Mouse (Mus musculus): ENCODE measurements around the gene Tor3a. TPM values are rescaled to one million over a fixed set of nuclear protein-coding genes. Genes with fewer than 3 reads are reported as not detected.

The Tor3a gene
- polyA plus RNA-seq, 1 experiment = 6.6 TPM

DNA sequence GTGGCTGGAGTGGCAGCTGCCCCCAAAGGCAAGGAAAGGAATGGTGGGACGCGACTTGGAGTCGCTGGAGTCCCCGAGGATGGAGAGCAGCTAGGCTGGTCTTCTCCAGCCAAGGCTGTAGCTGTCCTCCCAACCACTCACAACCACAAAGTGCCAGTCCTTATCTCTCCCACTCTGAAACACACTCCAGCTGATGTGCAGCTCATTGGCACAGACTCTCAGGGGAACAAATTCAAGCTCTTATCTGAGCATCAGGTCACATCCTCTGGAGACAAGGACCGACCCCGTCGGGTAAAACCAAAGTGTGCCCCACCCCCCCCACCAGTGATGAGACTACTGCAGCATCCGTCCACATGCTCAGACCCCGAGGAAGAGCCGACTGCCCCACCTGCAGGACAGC is 32.3 kb downstream of the Tor3a start:
- DNase-seq (ENCODE audit: extremely low spot score in 1 of 2, low spot score in 1 of 2) = no peak

DNA sequence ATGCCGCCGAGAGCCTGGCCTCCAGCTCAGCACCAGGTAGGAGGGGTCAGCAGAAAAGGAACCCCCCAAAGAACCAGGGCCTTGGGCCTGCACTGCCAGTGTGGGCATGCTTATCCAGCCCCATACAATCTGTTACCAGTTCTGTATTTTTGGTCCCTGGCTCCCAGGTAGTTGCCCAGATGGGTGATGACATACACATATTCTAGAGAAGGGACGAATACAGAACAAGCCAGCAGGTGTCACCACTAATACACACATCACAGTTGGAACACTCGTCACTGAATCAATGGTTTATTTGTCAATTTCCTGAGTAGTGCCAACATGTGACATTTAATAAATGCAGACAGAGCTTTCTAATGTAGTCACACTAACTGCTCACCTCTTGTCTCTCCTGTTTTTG is 33.6 kb downstream of the Tor3a start:
- DNase-seq (ENCODE audit: extremely low spot score in 1 of 2, low spot score in 1 of 2) = no peak

DNA sequence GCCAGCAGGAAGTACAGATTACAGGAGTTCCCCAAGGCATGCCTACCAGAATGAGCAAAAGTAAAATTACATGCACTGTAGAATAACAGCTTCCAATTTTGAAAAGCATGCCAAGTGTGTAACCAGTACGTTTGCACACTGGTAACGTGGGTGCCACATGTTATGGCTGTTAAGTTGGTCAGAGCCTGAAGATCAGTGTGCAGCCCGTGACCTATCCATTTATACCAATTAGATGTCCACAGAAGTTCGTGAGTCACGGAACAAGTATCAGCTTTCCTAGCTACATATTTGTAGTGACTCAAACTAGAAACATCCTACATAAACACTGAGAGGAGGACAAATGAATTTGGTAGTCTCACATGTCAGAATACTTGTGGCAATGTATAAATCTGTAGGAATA is 34.7 kb downstream of the Tor3a start:
- no peak for DNase-seq (ENCODE audit: extremely low spot score in 1 of 2, low spot score in 1 of 2)

DNA sequence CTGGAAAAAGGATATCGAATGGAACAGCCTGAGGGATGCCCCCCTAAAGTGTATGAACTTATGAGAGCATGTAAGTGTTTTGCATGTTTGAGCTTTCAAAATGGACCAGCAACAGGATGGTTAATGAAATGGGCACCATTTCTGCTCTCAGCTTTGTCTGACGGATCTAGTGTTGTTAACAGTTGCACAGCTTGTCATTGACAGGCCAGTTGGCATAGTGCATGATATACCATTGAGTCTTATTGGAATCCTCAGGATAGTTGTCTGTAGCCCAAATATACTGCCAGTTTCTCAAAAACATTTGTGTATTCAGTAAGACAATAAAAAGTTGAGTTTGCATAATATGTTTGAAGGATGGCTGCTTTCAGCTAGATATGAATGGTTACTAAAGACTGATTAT is 39.0 kb downstream of the Tor3a start:
- DNase-seq (ENCODE audit: extremely low spot score in 1 of 2, low spot score in 1 of 2) = no peak

DNA sequence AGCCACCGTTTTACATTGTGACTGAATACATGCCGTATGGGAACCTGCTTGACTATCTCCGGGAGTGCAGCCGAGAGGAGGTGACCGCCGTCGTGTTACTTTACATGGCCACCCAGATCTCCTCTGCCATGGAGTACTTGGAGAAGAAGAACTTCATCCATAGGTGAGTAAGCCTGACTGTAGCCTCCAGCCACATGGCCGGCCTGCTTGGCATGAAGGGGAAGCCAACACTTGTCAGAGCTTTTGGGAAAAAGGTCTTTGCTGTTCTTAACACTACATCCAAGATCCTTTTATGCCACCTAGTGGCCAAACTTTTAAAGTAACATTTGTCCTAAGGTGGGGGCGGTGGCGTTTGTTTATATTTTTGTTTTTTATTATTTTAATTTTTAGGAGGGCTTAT is 41.1 kb downstream of the Tor3a start:
- peak; percentile 22 to 82 for DNase-seq (ENCODE audit: extremely low spot score in 1 of 2, low spot score in 1 of 2)

DNA sequence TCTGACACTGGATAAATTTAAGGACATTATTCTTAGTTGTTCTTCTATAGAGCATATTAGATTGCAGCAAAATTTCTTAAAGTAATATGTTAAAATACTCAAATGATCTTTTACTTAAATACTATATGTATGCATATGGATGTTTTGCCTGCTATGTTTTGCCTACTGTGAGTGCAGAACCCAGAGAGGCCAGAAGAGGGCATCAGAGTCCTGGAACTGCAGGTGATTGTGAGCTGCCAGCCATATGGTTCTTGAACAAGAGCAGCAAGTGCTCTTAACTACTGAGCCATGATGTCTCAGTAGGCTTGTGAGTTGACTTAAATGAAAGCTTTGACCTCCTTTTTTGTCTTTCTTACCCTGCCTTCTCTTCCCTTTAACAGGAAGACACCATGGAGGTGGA is 43.2 kb downstream of the Tor3a start:
- no peak for DNase-seq (ENCODE audit: extremely low spot score in 1 of 2, low spot score in 1 of 2)

DNA sequence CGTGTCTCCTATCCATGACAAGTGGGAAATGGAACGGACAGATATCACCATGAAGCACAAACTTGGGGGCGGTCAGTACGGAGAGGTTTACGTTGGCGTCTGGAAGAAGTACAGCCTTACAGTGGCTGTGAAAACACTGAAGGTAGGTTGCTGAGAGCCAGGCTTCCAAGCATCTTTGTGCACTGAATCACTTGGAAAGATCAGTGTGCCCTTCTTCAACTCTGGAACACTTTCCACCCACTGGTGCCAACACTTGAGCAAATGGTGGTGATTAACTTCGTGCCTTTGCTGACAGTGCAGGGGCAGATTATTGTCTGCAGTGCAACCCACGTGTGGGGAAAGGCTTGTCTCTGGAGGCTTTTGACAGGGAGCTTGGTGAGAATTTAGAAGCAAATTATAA is 44.2 kb downstream of the Tor3a start:
- DNase-seq (ENCODE audit: extremely low spot score in 1 of 2, low spot score in 1 of 2) = peak; percentile 37 to 73

DNA sequence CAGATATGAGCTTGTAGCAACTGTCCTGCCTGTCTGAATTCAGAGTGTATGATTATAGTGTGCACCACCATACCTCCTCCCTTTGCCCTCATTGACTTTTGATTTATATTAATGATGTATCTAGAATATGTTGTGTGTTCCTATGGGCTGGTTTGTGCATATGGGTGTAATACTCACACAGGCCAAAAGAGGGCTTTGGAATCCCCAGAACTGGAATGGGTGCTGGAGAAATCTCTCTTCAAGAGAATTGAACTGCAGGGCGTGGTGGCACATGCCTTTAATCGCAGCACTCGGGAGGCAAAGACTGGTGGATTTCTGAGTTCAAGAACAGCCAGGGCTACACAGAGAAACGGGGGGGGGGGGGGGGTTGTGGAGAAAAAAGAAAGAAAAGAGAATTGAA is 47.4 kb downstream of the Tor3a start:
- DNase-seq (ENCODE audit: extremely low spot score in 1 of 2, low spot score in 1 of 2) = no peak

DNA sequence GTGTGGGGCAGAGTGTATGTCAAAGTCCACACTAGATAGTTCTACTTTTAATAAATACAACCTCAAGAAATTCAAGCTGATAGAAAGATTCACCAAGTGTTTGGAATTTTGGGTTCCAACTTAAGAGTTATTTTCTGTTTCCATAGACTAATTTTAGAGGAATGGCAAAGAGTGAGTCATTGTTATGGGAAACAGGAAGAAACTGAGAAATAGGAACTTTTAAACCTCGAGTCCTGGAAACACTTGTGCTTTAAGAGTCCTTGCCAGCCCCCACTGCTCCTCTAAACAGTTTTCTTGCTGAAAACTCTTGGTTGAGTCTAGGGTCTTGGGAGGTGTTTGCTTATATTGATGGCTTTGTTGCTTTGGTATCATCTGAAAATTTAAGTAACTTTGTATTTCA is 49.9 kb downstream of the Tor3a start:
- DNase-seq (ENCODE audit: extremely low spot score in 1 of 2, low spot score in 1 of 2) = no peak

DNA sequence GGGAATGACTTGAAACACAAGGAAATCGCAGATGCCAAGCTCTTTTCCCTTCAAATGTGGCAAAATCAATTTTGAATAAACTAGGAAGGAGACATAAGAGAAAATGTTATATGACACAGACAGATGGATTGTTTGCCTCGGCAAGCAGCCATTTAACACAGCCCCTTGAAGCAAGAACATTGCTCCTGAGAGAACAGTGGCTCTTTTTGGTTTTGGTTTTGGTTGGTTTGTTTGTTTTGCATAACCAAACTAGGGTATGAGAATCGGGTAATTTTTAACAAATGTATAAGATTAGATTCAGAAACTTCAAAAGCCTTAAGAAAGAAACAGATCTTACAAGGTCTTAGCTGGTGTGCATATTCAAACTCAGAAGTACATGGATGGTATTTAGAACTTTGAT is 53.2 kb downstream of the Tor3a start:
- DNase-seq (ENCODE audit: extremely low spot score in 1 of 2, low spot score in 1 of 2) = no peak

DNA sequence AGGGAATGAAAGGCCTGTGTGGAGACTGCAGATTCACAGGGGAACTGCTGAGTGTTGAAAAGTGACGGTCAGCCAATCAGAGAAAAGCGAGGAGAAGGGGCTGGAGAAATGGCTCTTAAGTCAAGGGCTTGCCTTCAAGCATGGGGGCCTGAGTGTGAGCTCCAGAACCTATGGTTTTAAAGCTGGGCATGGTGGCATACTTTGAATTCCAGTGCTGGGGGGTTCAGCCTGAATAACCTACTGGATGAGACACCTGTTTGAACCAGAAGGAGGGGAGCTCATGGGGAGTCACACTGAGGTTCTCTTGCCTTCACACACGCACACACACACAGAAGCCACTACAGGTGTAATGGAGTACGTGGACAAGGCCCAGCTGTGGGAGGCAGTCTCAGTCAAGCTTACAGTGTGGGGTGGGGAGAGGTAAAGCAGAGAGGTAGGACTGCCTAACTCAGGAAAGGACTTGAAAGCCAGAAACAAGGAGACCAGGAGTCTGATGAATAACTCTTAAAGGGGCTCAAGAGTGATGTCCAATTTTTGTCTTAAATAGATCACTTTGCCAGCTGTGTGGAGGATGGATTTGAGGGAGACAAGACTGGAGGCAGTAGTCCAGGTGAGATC is 53.8 kb downstream of the Tor3a start:
- no peak for DNase-seq (ENCODE audit: extremely low spot score in 1 of 2, low spot score in 1 of 2)

DNA sequence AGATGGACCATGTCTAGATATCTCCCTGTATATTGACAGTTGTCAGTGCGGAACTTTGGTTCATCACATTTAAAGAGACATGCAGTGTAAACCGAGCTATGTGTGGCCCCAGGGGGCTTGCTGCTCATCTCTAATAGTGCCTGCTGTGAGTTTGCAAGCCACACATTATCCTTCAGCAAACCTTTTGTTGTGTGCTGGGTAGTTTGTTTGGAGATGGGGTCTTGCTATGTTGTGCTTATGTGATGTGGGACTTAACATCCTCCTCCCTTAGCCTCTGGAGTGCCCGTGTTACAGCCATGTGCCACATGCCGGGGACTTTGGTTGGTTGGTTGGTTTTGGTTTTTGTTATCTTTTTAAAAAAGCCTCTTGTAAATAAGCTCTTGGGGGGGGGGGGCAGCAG is 56.3 kb downstream of the Tor3a start:
- DNase-seq (ENCODE audit: extremely low spot score in 1 of 2, low spot score in 1 of 2) = no peak

DNA sequence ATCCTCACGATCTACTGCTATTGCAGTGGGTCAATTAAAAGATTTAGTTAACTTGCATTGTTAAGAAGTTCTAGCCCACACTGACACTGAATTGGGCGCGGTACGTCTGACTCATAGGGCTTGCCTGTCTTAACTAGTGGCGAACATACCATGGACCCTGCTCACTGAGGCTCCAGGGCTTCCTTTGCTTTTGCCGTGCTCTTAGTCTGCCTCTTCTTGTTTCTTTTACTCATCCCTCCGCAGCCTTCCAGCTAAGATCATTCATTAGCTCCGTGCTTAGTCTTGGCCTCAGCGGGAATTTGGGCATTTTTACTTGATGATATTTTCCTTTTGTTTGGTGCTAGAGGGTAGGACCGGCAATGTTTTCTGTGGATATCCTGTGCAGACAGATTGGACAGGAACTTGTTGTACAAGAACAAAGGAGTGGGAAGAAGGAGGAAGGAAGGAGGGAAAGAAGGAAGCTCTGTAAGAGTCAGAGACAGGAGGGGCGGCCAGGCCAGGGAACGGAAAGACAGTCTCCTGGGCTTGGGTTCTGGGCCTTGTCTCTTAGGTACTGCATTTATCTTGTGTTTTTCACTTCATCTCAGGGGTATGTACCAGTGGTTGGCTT is 57.1 kb downstream of the Tor3a start:
- no peak for DNase-seq (ENCODE audit: extremely low spot score in 1 of 2, low spot score in 1 of 2)

DNA sequence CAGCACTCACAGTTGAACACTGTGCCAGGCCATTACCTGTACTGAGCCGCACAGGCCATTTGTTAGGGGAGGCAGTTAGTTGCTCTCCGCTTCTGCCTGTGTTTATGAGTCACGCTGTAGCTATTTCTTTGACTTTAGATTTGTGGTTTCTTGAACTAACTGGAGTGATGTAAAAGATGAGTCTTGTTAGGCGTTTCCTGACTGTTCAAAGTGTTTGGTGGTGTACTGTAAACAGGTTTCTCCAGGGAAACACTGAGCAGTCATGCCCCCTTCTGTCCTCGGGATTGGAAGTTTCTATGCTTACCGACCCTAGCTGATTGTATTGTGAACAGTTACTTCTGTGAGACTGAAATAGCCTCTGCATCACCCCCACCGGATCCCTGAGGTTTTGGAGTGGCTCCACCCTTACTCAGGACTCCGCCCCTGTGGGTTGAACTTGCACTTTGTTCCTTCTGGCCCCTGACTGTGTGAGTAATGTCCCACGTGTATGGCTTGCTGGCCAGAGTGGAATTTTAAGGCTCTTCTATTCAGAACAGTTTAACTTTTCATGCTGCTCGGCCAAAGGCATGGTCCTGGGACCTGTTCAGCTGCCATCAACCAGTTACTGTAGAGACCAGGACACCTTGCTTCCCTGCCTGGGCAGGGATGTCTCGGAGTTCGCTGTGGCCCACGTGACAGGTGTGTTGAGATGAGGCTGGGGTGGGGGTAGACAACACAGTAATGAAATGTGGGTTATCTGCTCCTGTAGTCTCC is 58.6 kb downstream of the Tor3a start:
- DNase-seq (ENCODE audit: extremely low spot score in 1 of 2, low spot score in 1 of 2) = no peak

DNA sequence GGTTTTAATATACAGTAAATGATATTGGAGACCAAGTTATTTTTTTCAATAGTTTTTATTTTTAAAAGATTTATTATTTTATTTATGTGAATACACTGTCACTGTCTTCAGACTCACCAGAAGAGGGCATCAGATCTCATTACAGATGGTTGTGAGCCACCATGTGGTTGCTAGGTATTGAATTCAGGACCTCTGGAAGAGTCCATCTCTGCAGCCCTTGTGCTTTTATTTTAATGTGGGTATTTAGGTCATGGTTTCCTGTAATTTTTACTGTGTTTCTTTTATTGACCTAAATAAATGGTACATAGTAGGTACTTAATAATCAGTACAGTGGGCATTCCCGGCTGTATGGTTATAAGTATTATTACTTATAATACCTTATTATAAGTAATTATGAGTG is 59.4 kb downstream of the Tor3a start:
- DNase-seq (ENCODE audit: extremely low spot score in 1 of 2, low spot score in 1 of 2) = no peak

DNA sequence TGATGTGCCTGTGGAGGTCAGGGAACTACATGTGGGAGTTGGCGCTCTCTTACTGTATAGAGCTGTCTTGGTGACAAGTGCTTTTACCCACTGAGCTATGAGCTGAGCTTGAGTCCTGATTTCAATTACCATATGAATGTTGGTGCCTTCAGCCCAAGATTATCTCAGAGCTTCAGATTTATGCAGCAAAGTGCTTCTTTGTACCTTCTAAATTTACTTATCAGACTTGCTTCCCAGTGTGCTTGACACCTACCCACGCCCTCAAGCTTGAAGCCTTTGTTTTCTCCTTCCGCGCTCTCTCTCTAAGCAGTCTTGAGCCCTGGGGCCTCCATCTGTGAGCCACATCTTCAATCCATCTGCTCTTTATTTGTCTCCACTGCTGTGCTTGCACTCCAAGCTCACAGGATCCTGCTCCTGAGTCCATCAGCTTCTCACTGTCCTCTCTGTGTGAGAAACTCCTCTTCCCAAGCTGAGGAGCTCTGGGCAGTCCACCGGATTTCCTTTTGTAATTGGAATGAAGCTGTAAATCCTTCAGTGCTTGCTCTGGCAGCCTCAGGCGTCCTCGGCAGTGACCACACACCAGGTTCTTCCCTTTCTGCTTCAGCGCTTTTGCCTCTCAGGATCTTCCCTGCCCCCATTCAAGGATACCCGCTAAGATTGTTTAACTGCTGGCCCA is 60.2 kb downstream of the Tor3a start:
- DNase-seq (ENCODE audit: extremely low spot score in 1 of 2, low spot score in 1 of 2) = peak; percentile 66 to 73

DNA sequence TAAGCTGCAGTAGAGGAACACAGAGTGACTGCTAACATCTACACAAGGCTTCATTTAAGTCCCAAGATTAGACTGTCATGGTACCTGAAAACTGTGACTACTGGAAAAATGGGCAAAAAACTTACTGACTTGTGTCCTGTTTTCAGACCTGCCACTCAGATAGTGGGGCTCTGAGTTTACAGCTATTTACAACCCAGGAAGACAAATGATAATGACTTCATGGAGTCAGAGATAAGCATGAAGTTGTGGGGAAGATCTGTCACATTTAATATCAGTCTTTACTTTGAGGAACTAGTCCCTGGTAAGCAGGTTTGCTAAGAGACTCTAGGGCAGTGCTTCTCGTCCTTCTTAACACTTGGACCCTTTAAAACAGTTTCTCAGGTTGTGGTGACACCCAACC is 63.9 kb downstream of the Tor3a start:
- no peak for DNase-seq (ENCODE audit: extremely low spot score in 1 of 2, low spot score in 1 of 2)

DNA sequence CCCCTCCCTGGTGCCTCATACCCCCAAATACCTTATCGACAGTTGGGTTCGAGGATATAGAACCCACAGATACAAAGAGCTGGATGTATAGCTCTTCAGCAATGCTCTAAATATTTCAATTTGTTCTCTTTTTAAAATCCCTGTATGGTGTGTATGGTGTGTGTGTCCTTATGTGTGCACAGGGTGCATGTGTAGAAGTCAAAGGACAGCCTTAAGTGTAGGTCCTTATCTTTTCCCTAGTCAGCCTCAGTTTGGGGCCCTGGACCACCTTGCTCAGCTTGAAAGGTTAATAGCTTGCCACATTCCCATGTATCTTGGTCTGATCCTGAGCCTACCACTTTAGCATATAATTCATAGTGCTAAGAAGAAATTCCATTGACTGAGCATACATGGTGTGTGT is 65.7 kb downstream of the Tor3a start:
- DNase-seq (ENCODE audit: extremely low spot score in 1 of 2, low spot score in 1 of 2) = no peak

DNA sequence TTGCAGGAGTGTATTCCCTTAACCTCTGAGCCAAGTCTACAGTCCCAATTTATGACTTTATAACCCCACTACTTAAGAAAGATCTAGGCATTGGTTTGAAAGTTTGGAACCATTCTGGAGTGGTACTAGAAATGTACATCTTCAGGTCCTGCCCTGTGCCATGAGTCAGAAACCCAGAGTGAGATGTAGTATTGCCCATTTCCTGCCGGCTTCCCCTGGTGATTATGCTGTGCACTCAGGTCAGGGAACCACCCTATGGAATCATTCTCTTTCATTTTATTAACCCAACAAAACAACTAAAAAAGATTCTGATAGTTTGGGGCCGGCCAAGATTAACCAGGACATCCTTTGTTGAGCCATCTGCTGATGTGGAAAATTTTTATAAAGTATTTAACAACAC is 68.2 kb downstream of the Tor3a start:
- no peak for DNase-seq (ENCODE audit: extremely low spot score in 1 of 2, low spot score in 1 of 2)

DNA sequence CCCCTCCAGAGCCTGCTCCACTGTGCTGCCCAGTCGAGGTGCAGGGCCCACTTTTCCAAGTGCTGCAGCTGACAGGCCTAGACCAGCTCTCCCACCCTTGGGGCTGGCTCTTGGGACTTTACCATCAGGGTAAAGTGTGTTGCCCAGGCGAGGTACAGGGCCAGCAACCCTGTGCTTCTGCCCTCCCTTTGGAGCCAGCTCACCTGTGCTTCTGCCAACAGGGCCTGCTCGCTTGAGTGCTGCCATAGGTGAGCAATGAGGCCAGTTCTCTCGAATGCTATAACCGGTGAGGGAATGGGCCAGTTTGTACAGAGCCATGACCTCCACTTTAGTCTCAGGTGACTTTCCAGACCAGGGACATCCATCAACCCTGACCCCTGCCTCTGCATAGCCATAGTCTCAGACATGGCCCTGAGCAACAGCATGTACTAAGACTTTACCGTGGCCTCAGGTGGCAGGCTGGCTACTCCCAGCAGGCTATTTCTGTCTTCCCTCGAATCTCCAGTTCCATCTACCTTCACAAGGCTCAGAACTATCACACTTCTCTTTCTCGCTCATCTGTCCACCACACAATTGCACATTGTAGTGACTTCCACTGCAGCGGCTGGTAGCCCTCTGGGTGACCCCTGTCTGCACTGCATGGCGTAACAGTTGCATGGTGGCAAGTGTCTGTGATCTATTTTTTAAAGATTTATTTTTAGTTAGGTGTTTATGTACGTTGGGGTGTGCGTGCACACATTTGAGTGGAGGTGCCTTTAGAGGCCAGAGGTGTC is 68.9 kb downstream of the Tor3a start:
- DNase-seq (ENCODE audit: extremely low spot score in 1 of 2, low spot score in 1 of 2) = no peak
